Mouse (Mus musculus): ENCODE results near the gene Nexn. TPM values are rescaled to one million over a fixed set of nuclear protein-coding genes. Genes with fewer than 3 reads are reported as not detected.

Gene Nexn
- polyA plus RNA-seq, 1 experiment from 2014 or later = 26.8 TPM

- no peaks in the 10 kb centered on the region for H3K4me1 ChIP-seq (replicated peaks; ENCODE audit: control insufficient read depth, insufficient read depth, low read length)
- ATAC-seq (replicated peaks; ENCODE audit: low FRiP score, low TSS enrichment, low read depth) (no peak), DNase-seq (ENCODE audit: low spot score) (peak; percentile 34)
- H3K4me2 ChIP-seq (ENCODE audit: low read length) = no peak overlapping the region
- peaks cover 16% of the 10 kb centered on the region for H3K36me3 ChIP-seq (ENCODE audit: control insufficient read depth, insufficient read depth, low read length)
- H3K9me3 ChIP-seq (ENCODE audit: control insufficient read depth, low read length) = no peaks in the 10 kb centered on the region
- no peak overlapping the region for H3K9ac ChIP-seq (ENCODE audit: low read length)
- H3K4me3 ChIP-seq (ENCODE audit: low read depth, low read length) = no peak overlapping the region
- WGBS = 93% methylated on average over 20 of the region's 20 CpGs
- H3K27me3 ChIP-seq (replicated peaks; ENCODE audit: control insufficient read depth, insufficient read depth, low read length) = no peaks in the 10 kb centered on the region
- no peak overlapping the region for H3K27ac ChIP-seq (ENCODE audit: low read depth)
Observed at GRCm38 (mm10) chr3:152272974-152273685, 7.0 kb upstream of the Nexn start.

DNA sequence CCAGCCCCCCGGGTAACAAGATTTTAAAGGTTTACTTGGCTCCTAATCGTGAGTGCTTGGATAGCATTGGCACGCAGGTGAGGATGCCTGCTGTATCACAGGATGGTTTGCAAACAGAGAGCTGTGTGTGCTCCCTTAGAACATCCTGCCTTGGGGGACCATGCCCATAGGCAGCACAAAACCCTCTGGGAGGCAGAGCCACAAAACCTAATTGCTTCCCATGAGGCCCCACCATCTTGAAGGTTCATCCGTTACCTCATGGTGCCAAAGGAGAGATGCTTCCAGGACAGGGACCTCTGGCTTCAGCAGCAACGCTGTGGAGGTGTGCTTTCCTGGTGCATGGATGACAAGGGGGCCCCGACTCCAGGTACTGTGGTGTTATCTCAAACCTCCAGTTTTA is 5.7 kb upstream of the Nexn start:
- H3K27ac ChIP-seq (ENCODE audit: low read depth) = no peak overlapping the region

GRCm38 (mm10) chr3:152271071-152271710 is 5.0 kb upstream of the Nexn start:
- no peaks in the 10 kb centered on the region for H3K9me3 ChIP-seq (ENCODE audit: control insufficient read depth, low read length)
- peaks cover 12% of the 10 kb centered on the region for H3K36me3 ChIP-seq (ENCODE audit: control insufficient read depth, insufficient read depth, low read length)
- H3K9ac ChIP-seq (ENCODE audit: low read length) = no peak overlapping the region
- no peaks in the 10 kb centered on the region for H3K27me3 ChIP-seq (replicated peaks; ENCODE audit: control insufficient read depth, insufficient read depth, low read length)
- no peak overlapping the region for H3K4me2 ChIP-seq (ENCODE audit: low read length)
- no peak overlapping the region for H3K27ac ChIP-seq (ENCODE audit: low read depth)
- peak; percentile 32 for DNase-seq (ENCODE audit: low spot score)
- H3K4me1 ChIP-seq (replicated peaks; ENCODE audit: control insufficient read depth, insufficient read depth, low read length) = peaks cover 1% of the 10 kb centered on the region; the same call in 1 of the 2 replicates
- no peak overlapping the region for H3K4me3 ChIP-seq (ENCODE audit: low read depth, low read length)
- 87% methylated on average over 10 of the region's 10 CpGs for WGBS
- no peak for ATAC-seq (replicated peaks; ENCODE audit: low FRiP score, low TSS enrichment, low read depth)

More for the DNA sequence above, 5.7 kb upstream of the Nexn start:
- DNase-seq (ENCODE audit: low spot score) = peak; percentile 4
- no peak overlapping the region for H3K4me2 ChIP-seq (ENCODE audit: low read length)
- no peaks in the 10 kb centered on the region for H3K9me3 ChIP-seq (ENCODE audit: control insufficient read depth, low read length)
- H3K4me3 ChIP-seq (ENCODE audit: low read depth, low read length) = no peak overlapping the region
- H3K4me1 ChIP-seq (replicated peaks; ENCODE audit: control insufficient read depth, insufficient read depth, low read length) = no peaks in the 10 kb centered on the region
- 81% methylated on average over 6 of the region's 6 CpGs for WGBS
- no peak overlapping the region for H3K9ac ChIP-seq (ENCODE audit: low read length)
- no peak for ATAC-seq (replicated peaks; ENCODE audit: low FRiP score, low TSS enrichment, low read depth)
- no peaks in the 10 kb centered on the region for H3K27me3 ChIP-seq (replicated peaks; ENCODE audit: control insufficient read depth, insufficient read depth, low read length)
- H3K36me3 ChIP-seq (ENCODE audit: control insufficient read depth, insufficient read depth, low read length) = peaks cover 16% of the 10 kb centered on the region

GRCm38 (mm10) chr3:152268099-152268498 is 1.9 kb upstream of the Nexn start:
- Histone ChIP-seq H3K27ac (ENCODE audit: low read depth) (no peak overlapping the region), H3K9ac (ENCODE audit: low read length) (no peak overlapping the region), H3K4me2 (ENCODE audit: low read length) (no peak overlapping the region), H3K4me1 (replicated peaks; ENCODE audit: control insufficient read depth, insufficient read depth, low read length) (peaks cover 5% of the 10 kb centered on the region; the same call in 1 of the 2 replicates), H3K27me3 (replicated peaks; ENCODE audit: control insufficient read depth, insufficient read depth, low read length) (no peaks in the 10 kb centered on the region), H3K36me3 (ENCODE audit: control insufficient read depth, insufficient read depth, low read length) (no peaks in the 10 kb centered on the region), H3K9me3 (ENCODE audit: control insufficient read depth, low read length) (no peaks in the 10 kb centered on the region), H3K4me3 (ENCODE audit: low read depth, low read length) (no peak overlapping the region)
- DNase-seq (ENCODE audit: low spot score) (peak; percentile 50), ATAC-seq (replicated peaks; ENCODE audit: low FRiP score, low TSS enrichment, low read depth) (no peak)
- WGBS = 91% methylated on average over 14 of the region's 14 CpGs

DNA sequence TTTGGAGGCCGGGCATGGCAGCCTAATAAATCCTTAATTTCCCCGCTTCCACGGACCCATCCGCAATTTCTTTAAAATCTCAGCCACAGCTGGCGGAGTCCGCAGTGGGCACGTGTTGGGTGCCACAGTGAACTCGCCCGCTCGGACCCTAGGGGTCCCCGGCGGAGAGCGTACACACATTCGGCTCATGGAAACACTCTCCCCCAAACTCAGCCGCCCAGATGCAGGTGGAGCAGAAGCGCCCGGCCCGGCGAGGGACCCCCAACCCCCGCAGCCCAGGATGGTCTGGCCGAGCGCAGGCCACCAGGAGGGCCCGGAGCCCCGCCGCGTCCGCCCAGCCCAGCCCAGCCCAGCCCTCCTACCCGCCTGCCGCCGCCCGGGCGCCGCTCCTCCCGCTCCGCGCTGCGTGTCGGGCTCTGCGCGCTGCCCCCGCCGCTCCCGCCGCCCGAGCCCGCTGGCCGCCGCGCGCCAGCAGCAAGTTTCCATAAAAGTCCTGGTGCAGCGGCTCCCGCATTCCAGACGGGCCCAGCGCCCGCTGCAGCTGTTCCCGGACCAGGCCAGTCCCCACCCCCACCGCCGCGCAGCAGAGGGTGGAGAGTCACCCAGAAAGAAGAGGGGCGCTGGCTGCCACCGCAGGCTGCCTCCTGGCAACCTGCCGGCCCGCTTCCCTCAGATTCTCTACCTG is 657 bp downstream of the Nexn start:
- Histone ChIP-seq H3K4me3 (ENCODE audit: low read depth, low read length) (peak overlapping the region; percentile 60), H3K9me3 (ENCODE audit: control insufficient read depth, low read length) (no peaks in the 10 kb centered on the region), H3K4me1 (replicated peaks; ENCODE audit: control insufficient read depth, insufficient read depth, low read length) (peaks cover 5% of the 10 kb centered on the region; the same call in 1 of the 2 replicates), H3K4me2 (ENCODE audit: low read length) (peak overlapping the region; percentile 93), H3K27ac (ENCODE audit: low read depth) (peak overlapping the region; percentile 87), H3K36me3 (ENCODE audit: control insufficient read depth, insufficient read depth, low read length) (no peaks in the 10 kb centered on the region), H3K27me3 (replicated peaks; ENCODE audit: control insufficient read depth, insufficient read depth, low read length) (no peaks in the 10 kb centered on the region), H3K9ac (ENCODE audit: low read length) (peak overlapping the region; percentile 73)
- DNase-seq (ENCODE audit: low spot score) (peak; percentile 90), ATAC-seq (replicated peaks; ENCODE audit: low FRiP score, low TSS enrichment, low read depth) (peak; percentile 80)
- WGBS = under 1% methylated on average over 53 of the region's 63 CpGs

- H3K27ac ChIP-seq (ENCODE audit: low read depth) = peak overlapping the region; percentile 87; the same call in 1 of the 2 replicates
- peaks cover 5% of the 10 kb centered on the region; the same call in 1 of the 2 replicates for H3K4me1 ChIP-seq (replicated peaks; ENCODE audit: control insufficient read depth, insufficient read depth, low read length)
- peak overlapping the region; percentile 73 for H3K9ac ChIP-seq (ENCODE audit: low read length)
- H3K4me2 ChIP-seq (ENCODE audit: low read length) = peak overlapping the region; percentile 93
- no peaks in the 10 kb centered on the region for H3K36me3 ChIP-seq (ENCODE audit: control insufficient read depth, insufficient read depth, low read length)
- 50% methylated on average over 12 of the region's 12 CpGs for WGBS
- no peak for ATAC-seq (replicated peaks; ENCODE audit: low FRiP score, low TSS enrichment, low read depth)
- H3K4me3 ChIP-seq (ENCODE audit: low read depth, low read length) = peak overlapping the region; percentile 60
- no peaks in the 10 kb centered on the region for H3K9me3 ChIP-seq (ENCODE audit: control insufficient read depth, low read length)
- peak; percentile 58 for DNase-seq (ENCODE audit: low spot score)
- no peaks in the 10 kb centered on the region for H3K27me3 ChIP-seq (replicated peaks; ENCODE audit: control insufficient read depth, insufficient read depth, low read length)
Observed at GRCm38 (mm10) chr3:152264830-152265229, 1.3 kb downstream of the Nexn start.

DNA sequence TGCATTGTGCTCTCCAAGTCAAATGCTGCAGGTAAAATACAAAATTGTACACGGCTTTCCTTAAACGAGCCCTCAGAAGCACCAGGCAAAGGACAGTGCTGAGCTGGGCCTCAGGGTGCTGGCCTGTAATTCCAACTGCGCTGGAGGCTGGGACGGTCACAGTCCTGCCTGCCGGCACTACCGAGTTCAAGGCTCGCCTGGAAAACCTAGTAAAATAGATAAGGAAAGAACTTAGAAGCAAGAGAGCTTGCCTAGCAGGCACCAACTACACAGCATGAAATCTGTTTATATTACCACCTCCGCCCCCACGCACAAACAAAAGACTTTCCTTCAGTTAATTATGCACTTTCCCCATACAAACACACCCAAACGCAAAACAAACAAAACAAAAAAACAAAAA is 1.8 kb downstream of the Nexn start:
- no peaks in the 10 kb centered on the region for H3K27me3 ChIP-seq (replicated peaks; ENCODE audit: control insufficient read depth, insufficient read depth, low read length)
- WGBS = 41% methylated on average over 10 of the region's 10 CpGs
- H3K9ac ChIP-seq (ENCODE audit: low read length) = peak overlapping the region; percentile 73; the same call in 1 of the 2 replicates

DNA sequence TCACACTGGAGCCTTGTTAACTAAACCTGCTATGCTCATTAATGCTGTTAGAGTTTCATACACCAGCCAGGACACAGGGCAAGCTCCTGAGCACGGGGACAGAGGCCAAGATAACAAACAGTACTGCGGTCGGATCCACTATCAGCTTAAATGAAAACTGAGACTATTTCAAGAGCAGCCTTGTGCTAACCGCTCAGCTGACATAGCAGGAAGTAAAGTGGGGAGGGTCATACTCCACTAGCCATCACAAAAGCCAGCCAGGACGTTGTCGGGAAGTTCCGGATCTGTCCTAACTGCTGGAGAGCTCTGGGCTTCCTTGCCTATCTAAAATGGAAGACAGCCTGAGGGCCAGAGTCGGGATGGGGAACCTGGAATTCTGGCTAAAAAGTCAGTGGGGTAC is 4.2 kb downstream of the Nexn start:
- H3K27ac ChIP-seq (ENCODE audit: low read depth) = no peak overlapping the region
- peaks cover 5% of the 10 kb centered on the region; the same call in 1 of the 2 replicates for H3K4me1 ChIP-seq (replicated peaks; ENCODE audit: control insufficient read depth, insufficient read depth, low read length)
- no peaks in the 10 kb centered on the region for H3K27me3 ChIP-seq (replicated peaks; ENCODE audit: control insufficient read depth, insufficient read depth, low read length)
- WGBS = 35% methylated on average over 8 of the region's 8 CpGs
- H3K4me3 ChIP-seq (ENCODE audit: low read depth, low read length) = no peak overlapping the region
- no peak overlapping the region for H3K4me2 ChIP-seq (ENCODE audit: low read length)
- H3K9ac ChIP-seq (ENCODE audit: low read length) = no peak overlapping the region
- ATAC-seq (replicated peaks; ENCODE audit: low FRiP score, low TSS enrichment, low read depth) (no peak), DNase-seq (ENCODE audit: low spot score) (no peak)
- H3K36me3 ChIP-seq (ENCODE audit: control insufficient read depth, insufficient read depth, low read length) = no peaks in the 10 kb centered on the region
- H3K9me3 ChIP-seq (ENCODE audit: control insufficient read depth, low read length) = no peaks in the 10 kb centered on the region

More for the DNA sequence above, 1.8 kb downstream of the Nexn start:
- Histone ChIP-seq H3K4me2 (ENCODE audit: low read length) (peak overlapping the region; percentile 93), H3K27ac (ENCODE audit: low read depth) (no peak overlapping the region), H3K4me3 (ENCODE audit: low read depth, low read length) (peak overlapping the region; percentile 60), H3K4me1 (replicated peaks; ENCODE audit: control insufficient read depth, insufficient read depth, low read length) (peaks cover 5% of the 10 kb centered on the region; the same call in 1 of the 2 replicates), H3K36me3 (ENCODE audit: control insufficient read depth, insufficient read depth, low read length) (no peaks in the 10 kb centered on the region), H3K9me3 (ENCODE audit: control insufficient read depth, low read length) (no peaks in the 10 kb centered on the region)
- ATAC-seq (replicated peaks; ENCODE audit: low FRiP score, low TSS enrichment, low read depth) (no peak), DNase-seq (ENCODE audit: low spot score) (no peak)

Measured in intestine, embryonic 14.5 days (tissue).